Comparison of ENCODE assay signal across 21 mouse cellular contexts in the genomic region with DNA sequence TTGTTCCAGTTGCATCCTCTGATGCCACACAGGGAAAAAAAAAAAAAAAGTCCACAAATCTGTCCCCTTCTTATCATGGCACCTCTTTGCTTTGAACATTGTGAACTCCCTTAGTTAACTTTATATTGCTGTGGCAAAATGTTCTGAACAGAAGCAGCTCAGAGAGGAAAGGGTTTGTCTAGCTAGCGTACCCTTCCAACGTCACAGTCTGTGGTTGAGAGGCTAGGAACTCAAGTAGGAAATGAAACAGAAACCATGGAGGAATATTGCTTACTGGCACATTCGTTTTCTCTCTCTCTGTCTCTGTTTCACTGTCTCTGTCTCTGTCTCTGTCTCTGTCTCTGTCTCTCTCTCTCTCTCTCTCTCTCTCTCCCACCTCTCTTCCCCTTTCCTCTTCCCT.
DNase-seq lines count a peak whose midpoint lies in the region; ATAC-seq and TF ChIP-seq lines count a peak whose summit lies in the region.
"Had no signal": no experiment of that assay in that cellular context is flagged by ENCODE, and none has a peak within 500 bp of the region (broad histone marks: within the 10 kb centered on the region; RNA-seq: fewer than 3 reads in every experiment).

No protein-coding gene starts in this region.

- DNase-seq in kidney, adult 2 months: peak; percentile 17
- DNase-seq in kidney, postnatal 36 days: no peak
- DNase-seq in CH12.LX (ENCODE audit: extremely low read depth): no peak
- DNase-seq in left cerebral cortex, adult 18-20 months (ENCODE audit: low spot score in 2 of 2): no peak
- no peak for DNase-seq in left cerebral cortex, adult 2 months (ENCODE audit: extremely low spot score in 1 of 2, low spot score in 2 of 2)
- no peak for DNase-seq in frontal cortex, adult 2 months (ENCODE audit: extremely low spot score in 1 of 2, low spot score in 1 of 2)
- DNase-seq: adrenal gland, adult 8-10 months; cerebellum, adult 18-20 months; liver, postnatal 0 days; lung, postnatal 4 days; spleen, adult 18-20 months had no signal

- no peaks in the 10 kb centered on the region for H3K36me3 ChIP-seq in kidney, adult 2 months (ENCODE audit: control insufficient read depth, insufficient read depth, low read length)
- no peaks in the 10 kb centered on the region for H3K36me3 ChIP-seq in CH12.LX (replicated peaks in 1 of 2; ENCODE audit: control insufficient read depth in 1 of 2, insufficient read depth in 1 of 2, low read length in 1 of 2)
- H3K36me3 ChIP-seq: embryonic facial prominence, embryonic 12.5 days; forebrain, embryonic 15.5 days; heart, embryonic 13.5 days; hindbrain, embryonic 15.5 days; limb, embryonic 15.5 days; midbrain, embryonic 13.5 days had no signal

- peak; percentile 53 to 59; a peak in 3 of 4 replicates for ATAC-seq in hematopoietic stem cell, adult 5-6 weeks (replicated peaks in 1 of 2; ENCODE audit: insufficient read depth in 1 of 2, low FRiP score in 2 of 2, low TSS enrichment in 1 of 2, low read depth in 1 of 2, poor library complexity in 2 of 2, severe bottlenecking in 2 of 2)
- ATAC-seq in monocyte, adult 5-6 weeks (replicated peaks; ENCODE audit: insufficient number of reproducible peaks, low FRiP score, low TSS enrichment, poor library complexity, severe bottlenecking): peak; percentile 70; the same call in 1 of the 2 replicates
- ATAC-seq: forebrain, embryonic 15.5 days; intestine, postnatal 0 days; liver, postnatal 0 days; midbrain, embryonic 13.5 days had no signal

- H3K9me3 ChIP-seq in CH12.LX (replicated peaks; ENCODE audit: low read length): no peaks in the 10 kb centered on the region
- H3K9me3 ChIP-seq: embryonic facial prominence, embryonic 12.5 days; forebrain, embryonic 15.5 days; heart, embryonic 13.5 days; hindbrain, embryonic 15.5 days; limb, embryonic 15.5 days; midbrain, embryonic 13.5 days had no signal

- H3K27me3 ChIP-seq in kidney, adult 2 months (replicated peaks; ENCODE audit: control insufficient read depth, insufficient read depth, low read length): no peaks in the 10 kb centered on the region
- H3K27me3 ChIP-seq in CH12.LX (replicated peaks): no peaks in the 10 kb centered on the region
- H3K27me3 ChIP-seq: embryonic facial prominence, embryonic 12.5 days; forebrain, embryonic 15.5 days; hindbrain, embryonic 15.5 days; limb, embryonic 15.5 days had no signal

- no peaks in the 10 kb centered on the region for H3K79me2 ChIP-seq in CH12.LX (replicated peaks; ENCODE audit: control insufficient read depth, extremely low read depth, insufficient read depth, poor library complexity, severe bottlenecking)

- in situ Hi-C loops in CH12.LX (cut with MboI; ENCODE audit: low pct_ligation_motif_present, low pct_unique_long_range_greater_than_20kb, low sequenced_read_pairs): no loop called here

- no peak for TF ChIP-seq CTCF in kidney, adult 2 months (conservative IDR thresholded peaks at IDR 0.05; ENCODE audit: insufficient read depth, insufficient read length, low read depth, low read length)
- no peak for TF ChIP-seq CTCF in CH12.LX (conservative IDR thresholded peaks at IDR 0.05 in 1 of 2, IDR thresholded peaks at IDR 0.05 in 1 of 2; ENCODE audit: low read depth in 2 of 2, low read length in 2 of 2)
- TF ChIP-seq CTCF in left cerebral cortex, adult 2 months (IDR thresholded peaks at IDR 0.05): no peak

- H3K4me3 ChIP-seq in kidney, adult 2 months (ENCODE audit: insufficient read depth, low read depth, low read length): no peak overlapping the region
- no peak overlapping the region for H3K4me3 ChIP-seq in CH12.LX (replicated peaks in 1 of 3; ENCODE audit: low read depth in 2 of 3, low read length in 2 of 3, poor library complexity in 1 of 3)
- H3K4me3 ChIP-seq in left cerebral cortex, adult 2 months: no peak overlapping the region
- H3K4me3 ChIP-seq: embryonic facial prominence, embryonic 12.5 days; erythroblast, embryonic 14.5 days; forebrain, embryonic 15.5 days; heart, embryonic 13.5 days; hindbrain, embryonic 15.5 days; limb, embryonic 15.5 days; midbrain, embryonic 13.5 days had no signal

- H3K27ac ChIP-seq in kidney, adult 2 months (ENCODE audit: insufficient read depth, low read depth, low read length): no peak overlapping the region
- H3K27ac ChIP-seq in CH12.LX (ENCODE audit: insufficient read depth, low read depth): no peak overlapping the region
- H3K27ac ChIP-seq in left cerebral cortex, adult 2 months: no peak overlapping the region
- H3K27ac ChIP-seq: embryonic facial prominence, embryonic 12.5 days; forebrain, embryonic 15.5 days; heart, embryonic 13.5 days; hindbrain, embryonic 15.5 days; limb, embryonic 15.5 days; midbrain, embryonic 13.5 days had no signal

- dilution Hi-C loops in CH12.LX (cut with MboI; ENCODE audit: extremely low pct_ligation_motif_present, extremely low pct_unique_long_range_greater_than_20kb, low sequenced_read_pairs): no loop called here

- peaks cover 7% of the 10 kb centered on the region; the same call in 1 of the 2 replicates for H3K4me1 ChIP-seq in kidney, adult 2 months (ENCODE audit: control insufficient read depth, insufficient read depth, low read length)
- H3K4me1 ChIP-seq in CH12.LX (ENCODE audit: control insufficient read depth in 1 of 2, insufficient read depth in 2 of 2): peaks cover 0 to 10% of the 10 kb centered on the region in 2 experiments; a peak in 2 of 4 replicates
- H3K4me1 ChIP-seq: embryonic facial prominence, embryonic 12.5 days; forebrain, embryonic 15.5 days; hindbrain, embryonic 15.5 days; limb, embryonic 15.5 days; midbrain, embryonic 13.5 days had no signal

- TF ChIP-seq POLR2A in kidney, adult 2 months (IDR thresholded peaks at IDR 0.05; ENCODE audit: low read depth, low read length): no peak
- TF ChIP-seq POLR2A in CH12.LX (IDR thresholded peaks at IDR 0.05; ENCODE audit: low read depth, low read length): no peak

- 83% methylated on average over 3 of the region's 3 CpGs for WGBS in kidney, adult 2 months

- TF ChIP-seq RAD21 in CH12.LX (IDR thresholded peaks at IDR 0.05; ENCODE audit: low read depth, low read length): no peak

- intact Hi-C loops in left cerebral cortex, adult 2 months (cut with DNase I): no loop called here

- no peak overlapping the region for H3K9ac ChIP-seq in CH12.LX (ENCODE audit: insufficient read depth, low read depth)
- H3K9ac ChIP-seq: embryonic facial prominence, embryonic 12.5 days; forebrain, embryonic 15.5 days; heart, embryonic 13.5 days; hindbrain, embryonic 15.5 days; limb, embryonic 15.5 days; liver, postnatal 0 days; midbrain, embryonic 13.5 days had no signal

- no peak; the same call in 1 of the 2 replicates for TF ChIP-seq EP300 in CH12.LX (IDR thresholded peaks at IDR 0.05; ENCODE audit: low read length)

- H3K4me2 ChIP-seq in CH12.LX (ENCODE audit: insufficient read depth, low read depth, poor library complexity, severe bottlenecking): peak overlapping the region; percentile 35; the same call in 1 of the 2 replicates
- H3K4me2 ChIP-seq: embryonic facial prominence, embryonic 12.5 days; forebrain, embryonic 15.5 days; heart, embryonic 13.5 days; hindbrain, embryonic 15.5 days; limb, embryonic 15.5 days; midbrain, embryonic 13.5 days had no signal

TF ChIP-seq in CH12.LX, 34 proteins besides CTCF, POLR2A, EP300 and RAD21:
- no peak for TF ChIP-seq CHD1 (IDR thresholded peaks at IDR 0.05; ENCODE audit: low read depth, low read length)
- no peak for TF ChIP-seq HCFC1 (IDR thresholded peaks at IDR 0.05; ENCODE audit: low read depth, low read length)
- TF ChIP-seq GABPA (IDR thresholded peaks at IDR 0.05; ENCODE audit: insufficient replicate concordance, low read depth, low read length): no peak
- no peak for TF ChIP-seq ZMIZ1 (IDR thresholded peaks at IDR 0.05; ENCODE audit: low read depth, low read length)
- no peak for TF ChIP-seq MAX (IDR thresholded peaks at IDR 0.05; ENCODE audit: low read length)
- no peak for TF ChIP-seq KAT2A (IDR thresholded peaks at IDR 0.05; ENCODE audit: insufficient replicate concordance, low read length)
- TF ChIP-seq ZC3H11A (IDR thresholded peaks at IDR 0.05; ENCODE audit: low read depth, low read length): no peak
